Mouse (Mus musculus) E14TG2a.4 (cell line): ENCODE results near the gene Mrps14.

ENCODE experiments used
- H3K27me3 ChIP-seq: 2 replicates; pipeline ENCODE4 v1.6.1; 2014; ENCODE audit warnings: low read length, control low read depth; ENCODE audit not compliant: insufficient read depth
- H3K36me3 ChIP-seq: 2 replicates; pipeline ENCODE4 v1.6.1; 2014; ENCODE audit warnings: low read length, control low read depth; ENCODE audit not compliant: insufficient read depth
- H3K4me1 ChIP-seq: replicated peaks from 2 replicates; pipeline ENCODE4 v1.6.1; 2014; ENCODE audit warnings: low read depth, low read length, control low read depth
- H3K4me3 ChIP-seq: replicated peaks from 2 replicates; pipeline ENCODE4 v1.5.1; 2014; ENCODE audit warnings: mild to moderate bottlenecking, low read length
- H3K9me3 ChIP-seq: 2 replicates; pipeline ENCODE4 v1.6.1; 2014; ENCODE audit warnings: low read length, control low read depth
- CTCF ChIP-seq: conservative IDR thresholded peaks from 2 replicates; pipeline ENCODE4 v1.5.1; 2014; ENCODE audit warnings: low read length
- NANOG ChIP-seq: IDR thresholded peaks from 2 replicates; pipeline ENCODE4 v1.6.1; 2014; ENCODE audit warnings: borderline replicate concordance, low read length, mixed read lengths
- POU5F1 ChIP-seq: IDR thresholded peaks from 2 replicates; pipeline ENCODE4 v1.6.1; 2014; ENCODE audit warnings: low read length, borderline replicate concordance

The Mrps14 gene

GRCm38 (mm10) chr1:160212703-160213669, 18.0 kb downstream of the Mrps14 start, which contains the start of gene Cacybp:
Gene Cacybp, minus strand, starts transcription at chr1:160212875.
- no peaks in the 10 kb centered on the region for H3K9me3 ChIP-seq
- peaks cover 55% of the 10 kb centered on the region for H3K4me1 ChIP-seq
- TF ChIP-seq NANOG = no peak
- no peak for TF ChIP-seq POU5F1
- TF ChIP-seq CTCF = peak; percentile 45
- H3K4me3 ChIP-seq = peak within 1 kb of the TSS; percentile 96
- no peaks in the 10 kb centered on the region for H3K27me3 ChIP-seq
- H3K36me3 ChIP-seq = peaks cover 24% of the 10 kb centered on the region

GRCm38 (mm10) chr1:160214171-160214570, 19.2 kb downstream of the Mrps14 start:
- Histone ChIP-seq H3K4me3 (peak overlapping the region; percentile 96), H3K9me3 (no peaks in the 10 kb centered on the region), H3K27me3 (no peaks in the 10 kb centered on the region), H3K36me3 (peaks cover 13% of the 10 kb centered on the region), H3K4me1 (peaks cover 54% of the 10 kb centered on the region)
- no peak for TF ChIP-seq NANOG
- no peak for TF ChIP-seq CTCF
- no peak for TF ChIP-seq POU5F1

GRCm38 (mm10) chr1:160217898-160218297, 22.9 kb downstream of the Mrps14 start:
- H3K9me3 ChIP-seq = no peaks in the 10 kb centered on the region
- peaks cover 51% of the 10 kb centered on the region for H3K4me1 ChIP-seq
- 0 out of 2 replicates have a peak overlapping the region, but pooled peaks have one; percentile 1 for H3K4me3 ChIP-seq
- H3K36me3 ChIP-seq = no peaks in the 10 kb centered on the region
- no peaks in the 10 kb centered on the region for H3K27me3 ChIP-seq
- TF ChIP-seq CTCF (no peak), NANOG (no peak), POU5F1 (no peak)

- Histone ChIP-seq H3K4me1 (peaks cover 1% of the 10 kb centered on the region), H3K27me3 (no peaks in the 10 kb centered on the region), H3K9me3 (no peaks in the 10 kb centered on the region), H3K36me3 (no peaks in the 10 kb centered on the region), H3K4me3 (no peak overlapping the region)
- TF ChIP-seq POU5F1 = no peak
- TF ChIP-seq CTCF = no peak
- TF ChIP-seq NANOG = no peak
These were observed 29.1 kb downstream of the Mrps14 start for GRCm38 (mm10) chr1:160224093-160224492.

- H3K36me3 ChIP-seq = no peaks in the 10 kb centered on the region
- TF ChIP-seq NANOG (no peak), POU5F1 (no peak), CTCF (no peak)
- H3K27me3 ChIP-seq = no peaks in the 10 kb centered on the region
- H3K9me3 ChIP-seq = no peaks in the 10 kb centered on the region
- H3K4me1 ChIP-seq = no peaks in the 10 kb centered on the region
- no peak overlapping the region for H3K4me3 ChIP-seq
These were observed 32.2 kb downstream of the Mrps14 start for GRCm38 (mm10) chr1:160227196-160227595.

- no peaks in the 10 kb centered on the region for H3K27me3 ChIP-seq
- TF ChIP-seq CTCF (no peak), POU5F1 (no peak), NANOG (no peak)
- no peaks in the 10 kb centered on the region for H3K9me3 ChIP-seq
- no peaks in the 10 kb centered on the region for H3K36me3 ChIP-seq
- no peaks in the 10 kb centered on the region for H3K4me1 ChIP-seq
- no peak overlapping the region for H3K4me3 ChIP-seq
These were observed 32.8 kb downstream of the Mrps14 start for GRCm38 (mm10) chr1:160227850-160228249.

- Histone ChIP-seq H3K9me3 (no peaks in the 10 kb centered on the region), H3K4me3 (no peak overlapping the region), H3K27me3 (no peaks in the 10 kb centered on the region), H3K4me1 (no peaks in the 10 kb centered on the region), H3K36me3 (no peaks in the 10 kb centered on the region)
- no peak for TF ChIP-seq POU5F1
- TF ChIP-seq CTCF = peak; percentile 60
- no peak for TF ChIP-seq NANOG
These were observed 36.0 kb downstream of the Mrps14 start for GRCm38 (mm10) chr1:160231013-160231412.

GRCm38 (mm10) chr1:160232113-160232512, 37.1 kb downstream of the Mrps14 start:
- TF ChIP-seq NANOG = no peak
- no peak for TF ChIP-seq POU5F1
- no peak for TF ChIP-seq CTCF
- Histone ChIP-seq H3K9me3 (no peaks in the 10 kb centered on the region), H3K4me3 (no peak overlapping the region), H3K36me3 (no peaks in the 10 kb centered on the region), H3K27me3 (no peaks in the 10 kb centered on the region), H3K4me1 (no peaks in the 10 kb centered on the region)
